Comparison of ENCODE assay signal across 28 mouse cellular contexts in genomic region chr10:12505568-12505967, GRCm38 (mm10).
"Had no signal": no experiment of that assay in that cellular context is flagged by ENCODE, and none has a peak within 500 bp of the region (broad histone marks: within the 10 kb centered on the region; RNA-seq: fewer than 3 reads in every experiment).

No protein-coding gene starts in this region.

- H3K4me3 ChIP-seq: gastrocnemius, adult 2 months; heart, embryonic 10.5 days; heart, embryonic 13.5 days; heart, embryonic 15.5 days; hindbrain, embryonic 13.5 days; hindbrain, embryonic 15.5 days; kidney, embryonic 15.5 days; limb, embryonic 10.5 days; limb, embryonic 12.5 days; liver, embryonic 13.5 days; liver, embryonic 15.5 days had no signal

- H3K4me1 ChIP-seq: heart, embryonic 15.5 days; hindbrain, embryonic 13.5 days; hindbrain, embryonic 15.5 days; kidney, embryonic 15.5 days; limb, embryonic 10.5 days; limb, embryonic 12.5 days; liver, embryonic 13.5 days; liver, embryonic 15.5 days had no signal

- H3K9ac ChIP-seq: heart, embryonic 13.5 days; heart, embryonic 15.5 days; hindbrain, embryonic 13.5 days; hindbrain, embryonic 15.5 days; kidney, embryonic 15.5 days; limb, embryonic 12.5 days; liver, embryonic 13.5 days; liver, embryonic 15.5 days; liver, postnatal 0 days had no signal

- H3K9me3 ChIP-seq: heart, embryonic 10.5 days; heart, embryonic 13.5 days; heart, embryonic 15.5 days; hindbrain, embryonic 13.5 days; hindbrain, embryonic 15.5 days; kidney, embryonic 15.5 days; limb, embryonic 10.5 days; limb, embryonic 12.5 days; liver, embryonic 13.5 days; liver, embryonic 15.5 days had no signal

- DNase-seq: gastrocnemius, adult 2 months; gastrocnemius, postnatal 10 days; gastrocnemius, postnatal 25 days; heart, adult 18-20 months; heart, postnatal 14 days; heart, postnatal 36 days; kidney, adult 11 months; kidney, adult 2 months; kidney, adult 9 months; kidney, postnatal 14 days; kidney, postnatal 36 days; layer of hippocampus, adult 9-11 months; layer of hippocampus, postnatal 36 days; liver; liver, embryonic 13.5 days; liver, postnatal 0 days had no signal

- H3K36me3 ChIP-seq: hindbrain, embryonic 13.5 days; hindbrain, embryonic 15.5 days; liver, embryonic 13.5 days; liver, embryonic 15.5 days had no signal

- H3K27ac ChIP-seq: gastrocnemius, adult 2 months; heart, embryonic 10.5 days; heart, embryonic 13.5 days; heart, embryonic 15.5 days; hindbrain, embryonic 13.5 days; hindbrain, embryonic 15.5 days; hindbrain, postnatal 0 days; kidney, embryonic 15.5 days; kidney, postnatal 0 days; limb, embryonic 10.5 days; limb, embryonic 12.5 days; liver, embryonic 13.5 days; liver, embryonic 15.5 days had no signal

- H3K27me3 ChIP-seq: heart, embryonic 13.5 days; heart, embryonic 15.5 days; hindbrain, embryonic 13.5 days; hindbrain, embryonic 15.5 days; kidney, embryonic 15.5 days; limb, embryonic 12.5 days; liver, embryonic 13.5 days; liver, embryonic 15.5 days had no signal

- ATAC-seq: hindbrain, postnatal 0 days; intestine, embryonic 16.5 days; liver, postnatal 0 days had no signal
